Mouse (Mus musculus): ENCODE results near the gene Mtx2.

The Mtx2 gene

GRCm38 (mm10) chr2:74917880-74918537 is 92.4 kb downstream of the Mtx2 start:
- DNase-seq (ENCODE audit: low spot score): no peak

GRCm38 (mm10) chr2:74925968-74926814 is 100.6 kb downstream of the Mtx2 start:
- no peak for DNase-seq (ENCODE audit: low spot score)
